Mouse (Mus musculus) layer of hippocampus, postnatal 14 days (tissue): ENCODE measurements around the gene Map4k1. TPM values are rescaled to one million over a fixed set of nuclear protein-coding genes. Genes with fewer than 3 reads are reported as not detected.

Source experiments
- DNase-seq, 2 experiments: peaks; one replicate each; pipeline ENCODE4 v3.0.0; 2021 to 2022; ENCODE audit warnings: low spot score in 2 of 2, mixed read lengths in 1 of 2
- total RNA-seq, 2 experiments: library from RNA; stranded (reverse); gene quantifications; 2 replicates each; pipeline ENCODE4 v1.2.3; 2021

Map4k1 gene
- total RNA-seq, 2 experiments from 2014 or later = 2.7 to 4.1 TPM

- peak; percentile 71 to 78 for DNase-seq
Observed at GRCm38 (mm10) chr7:28972542-28972985, 9.3 kb upstream of the Map4k1 start.

GRCm38 (mm10) chr7:28973025-28973424 lies 8.8 kb upstream of the Map4k1 start:
- no peak for DNase-seq

- no peak for DNase-seq
Observed at GRCm38 (mm10) chr7:28977556-28977955, 4.3 kb upstream of the Map4k1 start.

GRCm38 (mm10) chr7:28982274-28983013 lies 594 bp downstream of the Map4k1 start:
- no peak for DNase-seq

GRCm38 (mm10) chr7:28983141-28983564 lies 1.3 kb downstream of the Map4k1 start:
- DNase-seq = no peak

- no peak for DNase-seq
Observed at GRCm38 (mm10) chr7:28983849-28984248, 2.0 kb downstream of the Map4k1 start.

- no peak for DNase-seq
Observed at GRCm38 (mm10) chr7:28984452-28984851, 2.6 kb downstream of the Map4k1 start.

GRCm38 (mm10) chr7:28985207-28985606 lies 3.4 kb downstream of the Map4k1 start:
- DNase-seq = no peak

- DNase-seq = no peak
Observed at GRCm38 (mm10) chr7:28990766-28991273, 9.0 kb downstream of the Map4k1 start.

- no peak for DNase-seq
Observed at GRCm38 (mm10) chr7:28991616-28992015, 9.8 kb downstream of the Map4k1 start.

GRCm38 (mm10) chr7:28992997-28993396 lies 11.1 kb downstream of the Map4k1 start:
- DNase-seq = no peak

GRCm38 (mm10) chr7:28993402-28993801 lies 11.6 kb downstream of the Map4k1 start:
- DNase-seq = no peak

- peak in 1 of 2 experiments; percentile 11 for DNase-seq
Observed at GRCm38 (mm10) chr7:29000651-29001605, 19.1 kb downstream of the Map4k1 start.

- DNase-seq = no peak
Observed at GRCm38 (mm10) chr7:29007224-29008101, 25.6 kb downstream of the Map4k1 start.

GRCm38 (mm10) chr7:29008171-29008570 lies 26.3 kb downstream of the Map4k1 start:
- no peak for DNase-seq

GRCm38 (mm10) chr7:29008714-29009113 lies 26.9 kb downstream of the Map4k1 start:
- no peak for DNase-seq

GRCm38 (mm10) chr7:29014984-29015383 lies 33.1 kb downstream of the Map4k1 start:
- no peak for DNase-seq

- DNase-seq = no peak
Observed at GRCm38 (mm10) chr7:29016440-29016839, 34.6 kb downstream of the Map4k1 start.

GRCm38 (mm10) chr7:29017222-29017621 lies 35.4 kb downstream of the Map4k1 start:
- DNase-seq = no peak

GRCm38 (mm10) chr7:29019447-29020220 lies 37.8 kb downstream of the Map4k1 start:
- no peak for DNase-seq
